Mouse (Mus musculus): ENCODE data around the gene C77080. TPM values are rescaled to one million over a fixed set of nuclear protein-coding genes. Genes with fewer than 3 reads are reported as not detected.

Gene C77080
- total and polyA plus RNA-seq, 2 experiments from 2014 or later = 0.78 to 7.8 TPM

GRCm38 (mm10) chr4:129239075-129239474, 22.1 kb downstream of the C77080 start:
- Histone ChIP-seq H3K9me3 (replicated peaks; ENCODE audit: control insufficient read depth, low read length) (no peaks in the 10 kb centered on the region), H3K4me3 (ENCODE audit: low read depth, low read length) (peak overlapping the region; percentile 60), H3K27ac (ENCODE audit: low read depth) (no peak overlapping the region), H3K4me1 (ENCODE audit: control insufficient read depth, insufficient read depth) (peaks cover 16% of the 10 kb centered on the region), H3K4me2 (ENCODE audit: low read depth, low read length) (peak overlapping the region; percentile 97), H3K9ac (replicated peaks; ENCODE audit: low read depth, low read length) (peak overlapping the region; percentile 44), H3K27me3 (ENCODE audit: control insufficient read depth, insufficient read depth, low read length) (peaks cover 69% of the 10 kb centered on the region), H3K36me3 (replicated peaks; ENCODE audit: control insufficient read depth, insufficient read depth, low read length) (no peaks in the 10 kb centered on the region)
- DNase-seq (ENCODE audit: low spot score) (peak; percentile 66), ATAC-seq (ENCODE audit: insufficient read depth, low read depth) (peak; percentile 82)
- WGBS = under 1% methylated on average over 25 of the region's 29 CpGs
- no peak for TF ChIP-seq EP300 (IDR thresholded peaks at IDR 0.05; ENCODE audit: low read depth)
- TF ChIP-seq CTCF (IDR thresholded peaks at IDR 0.05; ENCODE audit: low read depth) = no peak

- Histone ChIP-seq H3K9ac (replicated peaks; ENCODE audit: low read depth, low read length) (peak overlapping the region; percentile 44), H3K27ac (ENCODE audit: low read depth) (no peak overlapping the region), H3K4me3 (ENCODE audit: low read depth, low read length) (peak overlapping the region; percentile 60), H3K4me2 (ENCODE audit: low read depth, low read length) (peak overlapping the region; percentile 97), H3K4me1 (ENCODE audit: control insufficient read depth, insufficient read depth) (peaks cover 16% of the 10 kb centered on the region), H3K27me3 (ENCODE audit: control insufficient read depth, insufficient read depth, low read length) (peaks cover 69% of the 10 kb centered on the region), H3K9me3 (replicated peaks; ENCODE audit: control insufficient read depth, low read length) (no peaks in the 10 kb centered on the region), H3K36me3 (replicated peaks; ENCODE audit: control insufficient read depth, insufficient read depth, low read length) (no peaks in the 10 kb centered on the region)
- 4% methylated on average over 20 of the region's 23 CpGs for WGBS
- DNase-seq (ENCODE audit: low spot score) = no peak
- TF ChIP-seq CTCF (IDR thresholded peaks at IDR 0.05; ENCODE audit: low read depth) (no peak), EP300 (IDR thresholded peaks at IDR 0.05; ENCODE audit: low read depth) (no peak)
- ATAC-seq (ENCODE audit: insufficient read depth, low read depth) = no peak
Measured at GRCm38 (mm10) chr4:129238579-129239016, 22.6 kb downstream of the C77080 start.

DNA sequence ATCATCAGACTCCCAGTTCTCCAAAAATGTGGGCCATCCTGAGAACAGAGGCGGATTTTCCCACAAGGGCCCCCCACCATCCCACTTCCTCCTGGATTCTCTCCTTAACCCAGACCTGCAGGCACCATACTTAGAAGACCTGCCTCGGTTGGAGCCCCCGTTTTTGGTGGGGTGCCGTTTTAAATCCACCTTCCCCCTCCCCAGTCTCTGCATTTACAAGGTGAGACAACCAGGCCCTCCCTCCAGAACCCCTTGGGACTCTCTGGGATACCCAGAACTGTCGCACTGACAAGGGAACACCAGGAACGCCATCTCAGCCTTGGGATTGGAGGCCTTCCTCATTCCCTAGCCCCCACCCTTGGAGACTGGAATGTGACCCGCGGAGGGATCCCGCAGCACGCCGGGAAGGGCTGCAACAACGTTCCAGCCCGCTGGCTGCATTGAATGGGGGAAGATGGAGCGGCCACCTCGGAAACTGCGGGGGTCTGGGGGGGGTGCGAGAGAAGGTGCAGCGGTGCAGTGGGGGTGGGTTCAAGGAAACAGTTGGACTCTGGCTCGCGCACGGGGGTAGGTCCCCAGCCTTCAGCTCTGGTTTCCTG, 23.3 kb downstream of the C77080 start:
- 18% methylated on average over 21 of the region's 21 CpGs for WGBS
- Histone ChIP-seq H3K27me3 (ENCODE audit: control insufficient read depth, insufficient read depth, low read length) (peaks cover 75% of the 10 kb centered on the region), H3K4me3 (ENCODE audit: low read depth, low read length) (peak overlapping the region; percentile 60; the same call in 1 of the 2 replicates), H3K4me1 (ENCODE audit: control insufficient read depth, insufficient read depth) (peaks cover 16% of the 10 kb centered on the region), H3K4me2 (ENCODE audit: low read depth, low read length) (peak overlapping the region; percentile 97), H3K36me3 (replicated peaks; ENCODE audit: control insufficient read depth, insufficient read depth, low read length) (no peaks in the 10 kb centered on the region), H3K27ac (ENCODE audit: low read depth) (no peak overlapping the region), H3K9me3 (replicated peaks; ENCODE audit: control insufficient read depth, low read length) (no peaks in the 10 kb centered on the region), H3K9ac (replicated peaks; ENCODE audit: low read depth, low read length) (no peak overlapping the region)
- TF ChIP-seq EP300 (IDR thresholded peaks at IDR 0.05; ENCODE audit: low read depth) (no peak), CTCF (IDR thresholded peaks at IDR 0.05; ENCODE audit: low read depth) (no peak)
- DNase-seq (ENCODE audit: low spot score) (no peak), ATAC-seq (ENCODE audit: insufficient read depth, low read depth) (no peak)

- Histone ChIP-seq H3K36me3 (replicated peaks; ENCODE audit: control insufficient read depth, insufficient read depth, low read length) (no peaks in the 10 kb centered on the region), H3K9me3 (replicated peaks; ENCODE audit: control insufficient read depth, low read length) (no peaks in the 10 kb centered on the region), H3K27me3 (ENCODE audit: control insufficient read depth, insufficient read depth, low read length) (peaks cover 78% of the 10 kb centered on the region), H3K4me1 (ENCODE audit: control insufficient read depth, insufficient read depth) (peaks cover 16% of the 10 kb centered on the region), H3K4me2 (ENCODE audit: low read depth, low read length) (no peak overlapping the region), H3K27ac (ENCODE audit: low read depth) (no peak overlapping the region), H3K9ac (replicated peaks; ENCODE audit: low read depth, low read length) (no peak overlapping the region), H3K4me3 (ENCODE audit: low read depth, low read length) (no peak overlapping the region)
- WGBS = 91% methylated on average over 8 of the region's 8 CpGs
- TF ChIP-seq CTCF (IDR thresholded peaks at IDR 0.05; ENCODE audit: low read depth) (no peak), EP300 (IDR thresholded peaks at IDR 0.05; ENCODE audit: low read depth) (no peak)
- DNase-seq (ENCODE audit: low spot score) = no peak
- ATAC-seq (ENCODE audit: insufficient read depth, low read depth) = no peak
Measured at GRCm38 (mm10) chr4:129236236-129236813, 24.9 kb downstream of the C77080 start.

- 53% methylated on average over 3 of the region's 3 CpGs for WGBS
- no peak overlapping the region for H3K4me2 ChIP-seq (ENCODE audit: low read depth, low read length)
- DNase-seq (ENCODE audit: low spot score) (no peak), ATAC-seq (ENCODE audit: insufficient read depth, low read depth) (no peak)
- H3K4me1 ChIP-seq (ENCODE audit: control insufficient read depth, insufficient read depth) = peaks cover 16% of the 10 kb centered on the region
- no peak overlapping the region for H3K9ac ChIP-seq (replicated peaks; ENCODE audit: low read depth, low read length)
- no peaks in the 10 kb centered on the region for H3K36me3 ChIP-seq (replicated peaks; ENCODE audit: control insufficient read depth, insufficient read depth, low read length)
- no peaks in the 10 kb centered on the region for H3K9me3 ChIP-seq (replicated peaks; ENCODE audit: control insufficient read depth, low read length)
- no peak overlapping the region for H3K27ac ChIP-seq (ENCODE audit: low read depth)
- H3K4me3 ChIP-seq (ENCODE audit: low read depth, low read length) = no peak overlapping the region
- H3K27me3 ChIP-seq (ENCODE audit: control insufficient read depth, insufficient read depth, low read length) = peaks cover 80% of the 10 kb centered on the region
- TF ChIP-seq CTCF (IDR thresholded peaks at IDR 0.05; ENCODE audit: low read depth) = no peak
- no peak for TF ChIP-seq EP300 (IDR thresholded peaks at IDR 0.05; ENCODE audit: low read depth)
Measured at GRCm38 (mm10) chr4:129235147-129235546, 26.1 kb downstream of the C77080 start.
